Mouse (Mus musculus) C3H10T1/2 (cell line): ENCODE measurements around the gene Sec61a1. TPM values are rescaled to one million over a fixed set of nuclear protein-coding genes. Genes with fewer than 3 reads are reported as not detected.

Experiments
- polyA plus RNA-seq, 2 experiments: library from polyadenylated mRNA; unstranded; fragments of >200 nt; fragmentation: generic; extraction: Trizol; gene quantifications; one replicate each; pipeline ENCODE4 v1.2.1; 2012; ENCODE audit warnings: missing spikeins in 2 of 2

Gene Sec61a1
- polyA plus RNA-seq, result 100 to 1,000 TPM in 1 of 2 experiments, 10 to 100 TPM in 1; 63.9 to 126 TPM

DNA sequence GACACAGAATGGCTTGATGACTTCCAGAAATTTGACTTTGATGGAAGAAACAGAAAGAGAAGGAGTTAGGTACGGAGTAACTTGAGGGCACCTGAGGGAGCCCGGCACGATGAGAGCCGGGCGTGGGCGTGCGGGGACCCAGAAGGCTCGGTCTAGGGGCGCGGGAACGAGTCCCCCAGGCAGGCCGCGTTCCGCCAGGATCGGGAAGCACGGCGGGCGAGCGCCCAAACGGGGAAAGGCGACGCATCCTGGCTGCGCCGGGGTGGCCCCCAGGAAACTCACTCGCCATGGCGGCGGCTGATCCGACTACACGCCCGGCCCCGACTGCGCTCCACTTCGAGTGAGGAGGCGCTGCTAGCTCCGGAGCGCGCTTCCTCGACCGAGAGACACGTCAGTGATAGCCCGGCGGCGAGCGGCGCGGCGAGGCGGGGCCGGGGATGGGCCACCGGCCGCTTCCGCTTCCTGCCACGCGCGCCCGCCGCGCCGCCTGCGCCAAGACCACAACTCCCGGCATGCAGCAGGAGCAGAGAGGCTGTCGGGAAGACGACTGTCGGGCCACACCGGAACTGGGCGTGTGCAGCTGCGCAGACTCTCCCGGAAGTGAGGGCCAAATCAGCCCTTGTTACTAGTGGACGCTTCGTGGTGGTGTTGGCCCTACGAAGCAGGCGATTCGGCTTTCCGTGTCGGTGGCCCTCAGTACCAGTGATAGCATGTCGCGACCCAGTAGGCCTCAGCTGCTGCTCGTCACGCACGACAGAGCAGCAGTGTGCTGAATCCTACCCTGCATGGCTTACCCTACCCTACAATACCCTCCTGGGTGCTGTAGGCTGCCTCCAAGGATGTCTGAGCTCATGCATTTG, at the start of gene Sec61a1:
Gene Sec61a1, minus strand, starts transcription at position 502 of the 860 bp plus-strand sequence.

DNA sequence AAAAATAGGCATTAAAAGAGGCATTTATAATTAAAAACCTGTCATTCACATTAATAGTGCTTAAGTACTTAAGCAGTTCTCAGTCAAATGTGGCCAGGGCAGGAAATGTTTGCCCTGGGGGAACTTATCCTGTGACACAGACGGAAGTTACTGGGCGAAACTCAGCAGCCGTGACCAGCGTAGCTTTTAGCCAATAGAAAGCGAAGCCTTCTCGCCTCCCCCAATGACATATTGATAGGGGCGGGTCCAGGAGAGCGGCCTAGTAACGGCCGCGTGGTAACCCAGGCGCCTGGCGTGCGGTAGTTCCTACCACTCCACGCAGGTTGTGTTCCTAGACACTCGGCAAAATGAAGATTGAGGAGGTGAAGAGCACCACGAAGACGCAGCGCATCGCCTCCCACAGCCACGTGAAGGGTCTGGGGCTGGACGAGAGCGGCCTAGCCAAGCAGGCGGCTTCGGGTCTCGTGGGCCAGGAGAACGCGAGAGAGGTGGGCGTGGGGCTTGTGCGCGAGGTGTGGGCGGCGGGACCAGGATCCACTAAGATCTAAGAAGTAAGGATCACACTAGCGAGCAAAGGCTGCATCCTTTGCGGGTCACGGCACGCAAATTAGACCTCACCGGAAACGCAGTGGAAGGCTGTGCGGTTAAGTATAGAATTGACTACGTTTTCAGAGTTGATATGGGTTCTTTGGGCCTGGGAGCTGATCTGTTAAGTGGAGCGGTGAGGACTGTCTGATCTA, 53.4 kb downstream of the Sec61a1 start, which contains the start of gene Ruvbl1:
Gene Ruvbl1, plus strand, starts transcription at position 229 of the 740 bp plus-strand sequence.

Other genes starting within 250 kb of the Sec61a1 start
- 10 to 100 TPM; 19.7 to 25.0 TPM for gene Eefsec, start 72.4 kb downstream of the Sec61a1 start, polyA plus RNA-seq
- 10 to 100 TPM; 59.9 to 76.4 TPM for gene Ruvbl1, start 53.5 kb downstream of the Sec61a1 start, polyA plus RNA-seq
- gene Kbtbd12, start 119.0 kb upstream of the Sec61a1 start, polyA plus RNA-seq, result not detected
- under 1 TPM; 0.12 to 0.19 TPM for gene Mgll, start 205.5 kb upstream of the Sec61a1 start, polyA plus RNA-seq